Mouse (Mus musculus) small intestine, adult 2 months (tissue): ENCODE data around the gene Sema6d. TPM values are rescaled to one million over a fixed set of nuclear protein-coding genes. Genes with fewer than 3 reads are reported as not detected.

ENCODE experiments used
- H3K27ac ChIP-seq: fragments of 200-500 bp; 2 replicates; pipeline ENCODE4 v1.5.1; 2012; ENCODE audit warnings: low read depth, low read length, control low read depth, inconsistent platforms; ENCODE audit not compliant: insufficient read depth
- H3K27me3 ChIP-seq: fragments of 200-500 bp; 2 replicates; pipeline ENCODE4 v1.6.1; 2012; ENCODE audit warnings: mild to moderate bottlenecking, moderate library complexity, low read length, inconsistent platforms; ENCODE audit not compliant: control insufficient read depth, insufficient read depth
- H3K36me3 ChIP-seq: fragments of 200-500 bp; 2 replicates; pipeline ENCODE4 v1.6.1; 2012; ENCODE audit warnings: mild to moderate bottlenecking, low read length, control low read depth, inconsistent platforms; ENCODE audit not compliant: control insufficient read depth, insufficient read depth
- H3K4me1 ChIP-seq: fragments of 200-500 bp; 2 replicates; pipeline ENCODE4 v1.6.1; 2012; ENCODE audit warnings: low read length, inconsistent platforms, mixed read lengths; ENCODE audit not compliant: control insufficient read depth, insufficient read depth, insufficient read length
- H3K4me3 ChIP-seq: fragments of 200-500 bp; 2 replicates; pipeline ENCODE4 v1.5.1; 2012; ENCODE audit warnings: low read depth, mild to moderate bottlenecking, control low read depth, inconsistent platforms, low read length, moderate library complexity
- CTCF ChIP-seq: fragments of 200-500 bp; IDR thresholded peaks from 2 replicates; pipeline ENCODE4 v1.5.1; 2012; ENCODE audit warnings: low read depth, mild to moderate bottlenecking, control low read depth, inconsistent platforms, low read length, moderate library complexity, mixed read lengths; ENCODE audit not compliant: insufficient replicate concordance, insufficient read length; ENCODE audit errors: extremely low read depth
- POLR2A ChIP-seq: fragments of 200-500 bp; IDR thresholded peaks from 2 replicates; pipeline ENCODE4 v1.6.1; 2012; ENCODE audit warnings: low read depth, mild to moderate bottlenecking, control low read depth, inconsistent platforms, low read length, moderate library complexity
- WGBS: fragments of 180-500 bp; shearing (Covaris S2); methylation state at CpG from one replicate; pipeline ENCODE4 v1.1.7; 2018; 5-methylcytosine and 5-hydroxymethylcytosine counted together
- polyA plus RNA-seq: library from polyadenylated mRNA; depleted of rRNA; stranded (reverse); fragments of >200 nt; gene quantifications from 2 replicates; pipeline ENCODE4 v1.2.3, GENCODE M21; 2012

Sema6d gene
- polyA plus RNA-seq, 1 experiment = 9.5 TPM

GRCm38 (mm10) chr2:124125504-124125903, 35.7 kb downstream of the Sema6d start:
- 83% methylated on average over 7 of the region's 7 CpGs for WGBS
- Histone ChIP-seq H3K4me3 (no peak overlapping the region), H3K36me3 (no peaks in the 10 kb centered on the region), H3K4me1 (no peaks in the 10 kb centered on the region), H3K27ac (no peak overlapping the region), H3K27me3 (no peaks in the 10 kb centered on the region)
- TF ChIP-seq CTCF = no peak
- no peak for TF ChIP-seq POLR2A

GRCm38 (mm10) chr2:124126853-124127252, 37.1 kb downstream of the Sema6d start:
- Histone ChIP-seq H3K4me3 (no peak overlapping the region), H3K27me3 (no peaks in the 10 kb centered on the region), H3K36me3 (no peaks in the 10 kb centered on the region), H3K4me1 (no peaks in the 10 kb centered on the region), H3K27ac (no peak overlapping the region)
- 38% methylated on average over 3 of the region's 3 CpGs for WGBS
- no peak for TF ChIP-seq POLR2A
- TF ChIP-seq CTCF = no peak

GRCm38 (mm10) chr2:124130876-124131275, 41.1 kb downstream of the Sema6d start:
- Histone ChIP-seq H3K27ac (no peak overlapping the region), H3K4me1 (no peaks in the 10 kb centered on the region), H3K27me3 (no peaks in the 10 kb centered on the region), H3K36me3 (no peaks in the 10 kb centered on the region), H3K4me3 (no peak overlapping the region)
- TF ChIP-seq CTCF (no peak), POLR2A (no peak)
- 68% methylated on average over 2 of the region's 2 CpGs for WGBS

- Histone ChIP-seq H3K36me3 (no peaks in the 10 kb centered on the region), H3K4me3 (no peak overlapping the region), H3K27ac (no peak overlapping the region), H3K4me1 (no peaks in the 10 kb centered on the region), H3K27me3 (no peaks in the 10 kb centered on the region)
- TF ChIP-seq CTCF (no peak), POLR2A (no peak)
- 52% methylated on average over 3 of the region's 3 CpGs for whole genome bisulfite sequencing
These were observed 51.8 kb downstream of the Sema6d start for GRCm38 (mm10) chr2:124141510-124142044.

GRCm38 (mm10) chr2:124145528-124145927, 55.8 kb downstream of the Sema6d start:
- Histone ChIP-seq H3K36me3 (no peaks in the 10 kb centered on the region), H3K4me3 (no peak overlapping the region), H3K27me3 (no peaks in the 10 kb centered on the region), H3K27ac (no peak overlapping the region), H3K4me1 (no peaks in the 10 kb centered on the region)
- no peak for TF ChIP-seq CTCF
- no peak for TF ChIP-seq POLR2A
- WGBS = 49% methylated on average over 1 of the region's 1 CpGs

GRCm38 (mm10) chr2:124158158-124158557, 68.4 kb downstream of the Sema6d start:
- Histone ChIP-seq H3K27ac (no peak overlapping the region), H3K4me3 (no peak overlapping the region), H3K36me3 (no peaks in the 10 kb centered on the region), H3K4me1 (no peaks in the 10 kb centered on the region), H3K27me3 (no peaks in the 10 kb centered on the region)
- no peak for TF ChIP-seq CTCF
- 62% methylated on average over 1 of the region's 1 CpGs for WGBS

- TF ChIP-seq POLR2A = no peak
- no peak for TF ChIP-seq CTCF
- WGBS = 76% methylated on average over 7 of the region's 7 CpGs
- Histone ChIP-seq H3K4me3 (no peak overlapping the region), H3K27me3 (no peaks in the 10 kb centered on the region), H3K4me1 (no peaks in the 10 kb centered on the region), H3K27ac (no peak overlapping the region), H3K36me3 (no peaks in the 10 kb centered on the region)
These were observed 72.3 kb downstream of the Sema6d start for GRCm38 (mm10) chr2:124162001-124162599.
